Mouse (Mus musculus): ENCODE measurements around the gene Nfkbia.

Nfkbia gene

DNA sequence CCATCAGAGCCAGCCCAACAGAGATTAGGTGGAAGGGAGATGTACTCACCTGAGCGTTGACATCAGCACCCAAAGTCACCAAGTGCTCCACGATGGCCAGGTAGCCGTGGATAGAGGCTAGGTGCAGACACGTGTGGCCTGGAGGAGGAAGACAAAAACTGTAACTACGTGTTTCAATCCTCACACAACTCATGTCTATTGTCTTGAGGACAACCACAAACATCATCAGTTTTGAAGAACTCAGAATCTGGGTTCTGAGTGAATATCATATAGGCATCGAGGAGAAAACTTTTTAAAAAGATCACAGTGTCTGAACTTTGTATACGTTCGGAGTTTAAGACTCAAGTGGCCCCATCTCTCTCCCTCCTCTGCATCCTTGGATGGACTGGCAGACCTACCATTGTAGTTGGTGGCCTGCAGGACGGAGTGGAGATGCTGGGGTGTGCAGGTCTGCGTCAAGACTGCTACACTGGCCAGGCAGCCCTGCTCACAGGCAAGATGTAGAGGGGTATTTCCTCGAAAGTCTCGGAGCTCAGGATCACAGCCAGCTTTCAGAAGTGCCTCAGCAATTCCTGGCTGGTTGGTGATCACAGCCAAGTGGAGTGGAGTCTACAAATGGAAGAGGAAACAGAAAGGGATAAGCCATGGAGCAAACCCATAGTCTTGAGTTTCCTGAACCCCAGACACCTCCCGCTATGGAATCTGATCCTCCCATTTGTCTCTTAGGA is 1.6 kb downstream of the Nfkbia start:
- no peak for DNase-seq (ENCODE audit: low spot score in 2 of 2)

DNA sequence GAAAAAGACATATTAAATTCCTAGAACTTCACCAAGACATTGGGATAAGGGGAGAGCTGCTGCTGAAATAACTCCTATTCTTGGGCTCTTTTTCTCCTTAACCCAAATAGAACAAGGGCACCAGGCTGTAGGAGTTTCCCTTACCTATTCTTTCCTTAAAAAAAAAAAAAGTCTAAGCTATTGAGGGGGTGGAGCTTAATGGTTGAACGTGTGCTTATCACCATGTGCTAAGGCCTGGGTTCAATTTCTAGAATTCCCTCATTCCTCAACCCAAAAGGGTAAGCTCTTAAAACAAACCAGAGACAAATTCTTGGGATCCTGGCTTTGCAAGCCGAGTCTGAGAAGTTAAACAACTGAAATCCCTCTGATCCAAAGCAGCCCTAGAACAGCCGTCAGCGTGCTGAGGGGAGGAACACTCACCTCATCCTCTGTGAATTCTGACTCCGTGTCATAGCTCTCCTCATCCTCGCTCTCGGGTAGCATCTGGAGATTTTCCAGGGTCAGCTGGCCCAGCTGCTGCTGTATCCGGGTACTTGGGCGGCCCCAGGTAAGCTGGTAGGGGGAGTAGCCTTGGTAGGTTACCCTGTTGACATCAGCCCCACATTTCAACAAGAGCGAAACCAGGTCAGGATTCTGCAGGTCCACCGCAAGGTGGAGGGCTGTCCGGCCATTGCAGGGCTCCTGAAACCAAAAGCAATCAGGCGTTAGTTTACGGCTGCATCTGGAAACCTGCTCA is 2.3 kb downstream of the Nfkbia start:
- DNase-seq (ENCODE audit: low spot score in 2 of 2) = no peak

DNA sequence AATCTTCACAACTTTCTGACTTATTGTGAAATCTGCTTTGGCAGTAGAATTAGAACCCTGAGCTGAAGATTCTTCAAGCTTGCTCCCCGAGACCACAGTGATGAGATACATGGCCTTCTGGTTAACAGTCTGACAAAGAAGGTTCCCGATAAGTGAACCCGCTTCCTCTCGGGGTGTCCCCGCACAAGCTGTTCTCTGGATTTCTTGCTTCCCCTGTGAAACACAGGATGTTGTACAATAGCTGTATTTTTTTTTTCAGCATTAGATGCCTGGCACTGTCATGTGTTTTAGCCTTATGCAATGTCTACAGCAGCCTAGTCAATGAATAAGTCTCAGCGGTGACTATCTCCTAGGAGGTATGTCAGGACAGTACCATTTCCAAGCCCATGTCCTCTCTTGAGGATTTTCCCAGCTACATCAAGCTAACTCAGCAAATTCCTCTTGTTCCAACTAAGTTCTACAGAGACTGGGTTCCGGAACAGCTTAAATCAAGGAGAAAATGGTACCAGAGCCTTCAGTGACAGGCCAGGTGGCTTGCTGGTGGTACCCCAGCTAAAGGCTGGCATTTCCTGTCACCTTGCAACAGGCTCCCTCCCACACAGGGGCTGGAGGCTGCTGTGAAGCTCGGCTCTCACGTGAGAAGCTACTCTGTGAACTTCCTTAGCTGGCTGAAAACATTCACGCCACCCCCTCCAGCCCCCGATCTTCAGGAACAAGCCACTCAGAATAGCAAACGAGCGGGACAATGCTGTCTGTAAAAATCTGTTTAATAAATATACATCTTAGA is 3.6 kb downstream of the Nfkbia start:
- no peak for DNase-seq (ENCODE audit: low spot score in 2 of 2)

DNA sequence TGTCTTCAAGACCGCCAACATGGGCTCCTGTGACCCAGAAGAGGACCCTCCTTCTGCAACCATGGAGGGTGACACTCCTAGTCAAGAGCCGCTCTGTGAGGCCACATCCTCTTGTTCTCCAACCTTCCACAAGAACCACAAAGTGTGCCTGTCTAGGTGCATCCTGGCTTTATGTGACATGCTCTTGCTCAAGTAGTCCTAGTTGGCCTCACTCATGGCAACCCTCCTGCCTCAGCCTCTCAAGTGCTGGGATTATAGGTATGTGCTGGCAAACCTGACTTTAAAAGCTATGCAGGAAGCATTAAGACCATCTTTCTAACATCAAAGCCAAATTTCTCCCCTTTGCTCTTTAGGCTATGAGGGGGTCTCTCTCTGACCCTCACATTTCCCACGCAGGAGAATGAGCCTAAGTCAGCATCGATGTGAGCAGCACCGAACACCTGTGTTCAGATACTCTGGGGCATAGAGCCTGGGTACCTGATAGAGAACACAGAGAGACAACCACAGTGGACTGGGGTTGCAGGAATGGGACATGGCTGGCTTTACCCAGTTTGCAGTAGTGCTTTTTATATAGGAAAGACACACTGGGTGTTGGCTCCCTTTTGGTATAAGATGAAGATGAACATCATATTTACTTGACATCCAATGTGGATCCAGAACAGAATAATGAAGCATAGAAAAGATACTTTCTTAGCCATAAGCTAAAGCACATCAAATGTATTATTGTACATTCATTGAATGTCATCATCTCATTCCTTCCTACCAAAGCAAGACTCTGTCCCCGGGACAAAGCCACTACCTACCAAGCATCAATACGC is 4.4 kb downstream of the Nfkbia start:
- DNase-seq (ENCODE audit: low spot score in 2 of 2) = no peak

DNA sequence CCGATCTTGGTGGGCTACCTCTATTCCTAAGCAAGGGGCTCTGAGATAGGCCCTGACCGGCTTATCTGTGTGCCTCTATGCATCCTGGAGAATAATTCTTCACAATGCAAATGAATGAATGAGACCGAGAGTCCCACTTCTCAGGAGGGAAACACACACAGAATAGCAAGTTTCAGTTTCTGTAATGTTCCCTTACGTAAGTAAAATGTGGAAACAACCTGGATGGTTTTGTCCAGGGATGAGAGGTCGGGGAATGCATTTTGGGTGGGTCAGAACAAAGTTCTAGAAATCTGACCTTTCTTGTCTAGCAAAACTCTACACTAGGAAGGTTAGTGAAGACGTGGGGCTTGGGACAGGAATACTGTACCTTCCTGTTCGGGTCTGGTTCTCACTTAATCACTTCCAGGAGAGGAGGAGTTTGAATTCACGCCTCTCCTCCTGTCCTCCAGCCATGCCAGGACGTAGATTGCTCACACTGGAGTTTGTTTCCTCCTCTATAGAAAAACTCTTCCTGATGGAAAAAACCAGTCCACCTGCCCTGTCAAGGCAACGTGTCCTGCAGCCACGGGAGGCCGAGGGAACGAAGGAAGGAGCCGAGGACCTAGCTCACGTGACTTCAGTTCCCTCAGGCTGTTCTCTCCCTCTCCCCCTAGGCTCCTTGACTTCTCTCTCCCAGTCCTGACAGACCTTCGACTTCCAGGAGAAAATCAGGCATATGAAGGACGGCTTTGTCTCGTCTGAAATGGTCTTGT is 5.3 kb downstream of the Nfkbia start:
- DNase-seq (ENCODE audit: low spot score in 2 of 2) = no peak

DNA sequence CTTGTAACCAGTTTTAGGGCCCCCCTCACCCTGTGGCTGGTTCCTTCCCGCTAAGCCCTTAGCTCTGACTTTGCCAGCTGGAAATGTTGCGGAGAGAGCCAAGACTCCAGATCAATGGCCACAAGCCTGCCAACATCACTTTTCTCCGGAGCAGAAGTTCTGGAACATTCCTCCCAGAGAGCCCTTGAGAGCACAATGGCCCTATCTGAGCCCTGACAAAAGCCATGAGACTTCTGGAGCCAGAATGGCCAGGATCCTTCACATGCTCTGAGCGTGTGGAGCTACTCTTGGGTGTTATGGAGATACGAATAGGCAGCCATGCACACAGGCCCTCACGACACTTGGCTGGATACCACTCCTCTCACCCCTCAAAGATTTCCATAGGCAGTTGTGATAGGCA is 7.6 kb downstream of the Nfkbia start:
- DNase-seq (ENCODE audit: low spot score in 2 of 2) = no peak

DNA sequence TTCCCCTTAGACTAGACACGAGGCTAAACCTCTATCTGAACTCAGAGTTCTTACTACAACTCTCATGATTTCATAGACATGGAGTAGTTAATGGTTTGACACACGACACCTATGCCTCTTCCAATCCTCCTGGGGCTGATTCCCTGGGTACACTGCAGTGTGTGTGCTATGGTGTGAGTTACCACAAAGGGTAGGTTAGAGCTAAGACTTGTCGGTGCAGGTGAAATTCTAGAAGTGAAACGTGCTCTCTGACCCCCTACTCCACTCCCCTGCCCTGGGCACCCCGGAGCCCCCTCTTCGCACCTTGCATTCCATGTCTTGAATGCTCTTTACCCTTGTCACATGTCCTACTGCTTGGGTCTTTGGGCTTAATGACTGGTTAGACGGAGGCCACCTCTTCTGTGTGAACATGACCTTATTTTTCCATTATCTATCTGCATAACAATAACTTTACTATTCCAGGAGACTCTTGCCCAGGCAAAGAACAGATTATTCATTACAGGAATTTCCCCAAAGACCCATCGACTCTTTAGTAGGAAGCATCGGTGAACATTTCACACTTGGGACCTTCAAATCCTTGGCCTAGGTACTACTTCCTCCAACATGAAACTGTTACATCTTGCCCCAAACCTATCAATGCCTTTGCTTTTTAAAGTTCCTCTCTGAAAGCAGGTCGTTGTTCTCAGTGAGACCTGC is 8.2 kb downstream of the Nfkbia start:
- no peak for DNase-seq (ENCODE audit: low spot score in 2 of 2)

DNA sequence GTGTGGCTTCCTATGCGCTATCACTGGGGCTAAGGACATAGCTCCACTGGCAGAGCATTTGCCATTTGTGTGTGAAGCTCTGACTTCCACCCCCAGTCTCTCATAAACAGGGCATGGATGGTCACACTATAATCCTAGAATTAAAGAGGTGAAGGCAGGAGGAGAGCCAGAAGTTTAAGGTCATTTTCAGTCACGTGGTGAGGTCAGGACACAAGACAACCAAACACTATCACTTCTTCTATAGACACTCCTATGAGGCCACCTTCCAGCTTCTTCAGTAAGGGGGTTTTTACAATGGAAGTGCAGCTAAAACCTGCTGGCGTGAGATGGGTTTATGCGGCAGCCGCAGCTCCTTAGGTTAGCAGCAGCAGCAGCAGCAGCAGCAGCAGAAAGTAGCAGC is 8.9 kb downstream of the Nfkbia start:
- no peak for DNase-seq (ENCODE audit: low spot score in 2 of 2)

DNA sequence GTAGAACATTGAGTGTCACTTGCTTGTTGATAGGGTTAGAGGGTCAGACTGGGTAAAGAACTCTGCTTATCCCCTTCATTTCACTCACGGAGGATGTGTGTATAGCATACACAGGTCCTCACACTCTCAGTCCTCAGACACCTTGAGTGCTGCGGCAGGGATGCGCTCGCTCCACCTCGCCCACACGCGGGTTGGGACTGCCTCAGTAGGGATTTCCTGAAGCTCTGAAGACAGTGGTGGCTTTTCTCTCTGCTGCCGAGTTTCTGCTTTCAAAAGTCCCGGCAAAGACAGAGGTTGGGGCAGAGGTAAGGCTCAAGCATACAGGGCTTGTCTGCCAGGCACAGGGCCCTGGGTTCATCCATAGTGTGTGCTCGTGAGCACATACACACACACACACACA is 9.7 kb downstream of the Nfkbia start:
- DNase-seq (ENCODE audit: low spot score in 2 of 2) = no peak

DNA sequence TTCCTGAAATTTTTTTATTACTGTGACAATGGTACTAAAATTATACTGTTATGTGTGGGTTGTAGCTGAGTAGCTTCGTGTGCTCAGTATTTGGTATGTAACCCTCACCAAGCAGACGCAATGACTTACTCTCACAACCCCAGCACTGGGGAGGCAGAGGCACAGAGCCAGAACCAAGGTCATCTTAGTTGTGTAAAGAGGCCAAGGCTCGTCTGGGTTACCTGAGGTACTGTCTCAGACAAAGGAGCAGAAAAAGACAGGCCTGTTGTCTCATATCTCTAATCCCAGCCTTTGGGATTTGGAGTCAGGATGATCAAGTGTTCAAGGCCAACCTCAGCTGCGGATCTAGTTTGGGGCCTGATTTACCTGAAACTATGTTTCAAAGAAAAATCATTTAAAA is 10.7 kb downstream of the Nfkbia start:
- no peak for DNase-seq (ENCODE audit: low spot score in 2 of 2)

DNA sequence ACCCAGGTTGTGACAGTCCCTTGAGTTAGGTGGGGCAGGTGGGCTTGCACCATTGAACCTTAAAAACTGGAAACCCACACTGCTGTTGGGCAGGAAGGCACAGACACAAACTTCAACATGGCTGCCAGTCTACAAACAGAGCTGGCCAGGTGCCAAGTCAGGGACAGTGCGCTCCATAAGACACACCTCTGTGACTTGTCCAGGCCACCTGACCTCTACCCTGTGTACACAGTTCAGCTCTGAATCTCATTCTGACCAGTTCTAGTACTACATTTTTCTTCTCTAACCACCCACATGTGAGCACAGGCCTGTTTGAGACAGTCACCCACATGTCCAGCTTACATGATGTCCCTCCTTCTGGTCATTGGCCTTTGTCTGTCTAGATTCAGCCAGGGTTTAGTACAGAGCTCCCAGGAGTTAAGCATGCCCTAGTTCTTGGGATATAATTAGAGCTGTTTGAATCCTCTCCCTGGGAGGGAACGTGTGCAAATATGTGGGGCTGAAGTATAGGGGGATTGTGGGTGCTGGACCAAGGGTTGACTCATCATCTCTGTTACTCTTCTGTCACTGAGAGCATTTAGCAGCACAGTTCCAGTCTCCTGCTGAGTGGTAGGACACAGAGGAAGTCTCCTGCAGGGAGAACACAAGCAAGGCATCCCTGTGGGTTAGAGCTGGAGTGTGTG is 11.8 kb downstream of the Nfkbia start:
- DNase-seq (ENCODE audit: low spot score in 2 of 2) = no peak

DNA sequence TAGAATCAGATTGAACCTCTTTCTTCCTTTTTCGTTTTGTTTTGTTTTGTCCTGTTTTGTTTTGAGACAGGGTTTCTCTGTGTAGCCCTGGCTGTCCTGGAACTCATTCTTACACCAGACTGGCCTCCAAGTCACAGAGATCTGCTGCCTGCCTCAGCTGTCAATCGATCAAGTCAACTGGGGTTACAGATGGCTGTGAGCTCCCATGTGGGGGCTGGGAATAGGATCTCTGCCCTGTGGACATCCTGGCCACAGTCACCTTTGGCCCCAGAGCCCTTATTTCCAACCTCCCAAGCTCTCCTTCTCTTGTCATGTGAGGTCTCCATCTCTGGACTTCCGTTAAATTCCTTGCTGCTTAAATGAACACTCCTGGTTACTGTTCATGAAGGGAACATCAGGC is 13.5 kb downstream of the Nfkbia start:
- DNase-seq (ENCODE audit: low spot score in 2 of 2) = no peak

DNA sequence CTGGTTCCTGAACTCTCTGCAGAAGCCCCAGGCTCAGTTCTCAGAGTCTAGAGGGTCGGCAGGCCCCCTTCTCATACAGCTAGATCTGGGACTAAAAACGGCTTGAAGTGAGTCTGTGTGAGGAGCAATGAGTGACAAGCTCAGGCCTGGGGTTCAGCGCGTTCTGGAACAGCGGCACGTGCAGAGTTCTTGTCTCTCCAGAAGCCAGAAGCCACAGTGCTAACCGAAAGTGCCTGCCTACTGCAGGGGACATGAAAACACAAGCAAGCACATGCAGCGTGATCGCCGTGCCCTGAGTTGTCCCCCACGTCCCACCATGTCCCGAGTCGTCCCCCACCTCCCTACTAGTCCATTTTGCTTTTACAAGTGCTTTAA is 18.3 kb downstream of the Nfkbia start:
- no peak for DNase-seq (ENCODE audit: low spot score in 2 of 2)

DNA sequence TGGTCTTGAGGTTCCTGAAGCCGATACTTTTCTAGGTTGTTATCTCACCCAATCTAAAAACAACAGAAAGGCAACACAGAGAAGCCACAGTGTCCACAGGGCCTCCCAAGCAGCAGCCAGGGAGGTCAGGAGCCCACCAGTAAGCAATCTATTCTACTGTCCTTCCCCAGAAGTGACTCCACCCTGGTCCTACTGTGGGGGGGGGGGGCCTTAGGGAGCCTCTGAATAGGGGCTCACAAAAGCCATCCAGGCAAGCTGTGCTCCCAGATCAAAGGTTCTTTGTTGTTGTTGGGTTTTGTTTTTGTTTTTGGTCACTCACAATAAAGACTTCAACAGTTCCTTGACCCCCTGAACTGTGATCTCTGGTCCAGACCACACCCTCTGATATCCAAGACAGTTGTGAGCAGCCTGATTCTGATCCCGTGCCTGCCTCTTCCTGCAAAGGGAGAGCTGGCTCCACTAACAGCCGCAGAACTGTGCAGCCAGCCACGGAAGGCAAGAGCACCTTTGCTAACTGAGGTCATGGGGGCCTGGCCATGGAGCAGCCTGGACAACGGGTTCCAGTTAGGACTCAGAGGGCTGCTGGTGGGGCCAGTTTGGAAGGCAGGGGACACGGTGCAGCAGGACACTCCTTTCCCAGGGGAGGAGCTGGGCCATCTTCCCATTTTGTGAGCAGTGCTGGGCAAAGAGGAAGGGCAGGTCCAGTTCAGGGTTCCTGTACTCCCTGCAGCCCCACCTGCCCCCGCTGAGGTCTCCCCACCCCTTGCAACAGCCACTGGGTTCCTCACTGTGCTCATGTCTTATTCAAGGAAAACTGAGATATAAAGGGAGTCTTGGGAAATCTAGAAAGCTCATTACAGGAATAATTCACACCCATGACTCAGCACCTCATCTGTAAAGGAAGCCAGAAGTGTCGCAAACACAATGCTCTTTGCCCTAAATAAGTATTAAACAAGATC is 18.9 kb downstream of the Nfkbia start:
- peak; percentile 48 to 74 for DNase-seq (ENCODE audit: low spot score in 2 of 2)

DNA sequence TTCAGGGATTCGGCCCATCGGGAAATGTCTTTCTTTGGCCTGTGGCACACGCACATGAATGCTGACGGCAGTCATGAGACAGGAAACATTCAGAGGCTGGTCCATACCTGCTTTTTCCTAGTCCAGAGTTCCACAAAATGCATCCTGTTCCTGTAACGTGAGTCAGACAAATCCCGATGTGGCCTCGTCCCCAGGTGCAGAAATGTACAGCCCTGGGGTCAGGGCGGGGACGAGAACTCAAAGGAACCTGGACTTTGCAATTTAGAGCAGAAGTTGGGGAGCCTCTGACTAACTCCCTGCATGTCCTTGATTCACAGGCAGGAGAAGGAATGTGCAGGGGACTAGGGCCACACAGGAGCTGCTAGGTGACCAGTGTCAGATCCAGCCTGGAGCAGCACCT is 21.1 kb downstream of the Nfkbia start:
- no peak for DNase-seq (ENCODE audit: low spot score in 2 of 2)

DNA sequence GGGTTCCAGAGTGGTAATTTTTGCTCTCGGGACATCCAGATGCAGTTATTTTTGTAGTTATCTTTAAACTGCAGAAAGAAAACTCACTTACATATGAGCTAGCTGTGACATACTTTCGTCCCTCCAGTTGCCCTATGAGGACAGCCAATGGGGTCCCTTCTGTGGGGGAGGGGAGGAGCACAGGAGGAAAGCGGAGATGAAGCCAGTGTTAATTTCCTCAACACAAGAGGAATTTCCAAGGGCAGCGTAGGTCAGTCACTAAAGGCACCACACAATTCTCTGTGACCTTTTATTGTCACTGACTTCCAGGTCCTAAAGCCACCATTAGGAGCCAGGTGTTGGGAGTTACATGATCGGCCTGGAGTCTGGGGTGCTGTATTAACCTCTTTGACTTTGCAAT is 22.0 kb downstream of the Nfkbia start:
- no peak for DNase-seq (ENCODE audit: low spot score in 2 of 2)

DNA sequence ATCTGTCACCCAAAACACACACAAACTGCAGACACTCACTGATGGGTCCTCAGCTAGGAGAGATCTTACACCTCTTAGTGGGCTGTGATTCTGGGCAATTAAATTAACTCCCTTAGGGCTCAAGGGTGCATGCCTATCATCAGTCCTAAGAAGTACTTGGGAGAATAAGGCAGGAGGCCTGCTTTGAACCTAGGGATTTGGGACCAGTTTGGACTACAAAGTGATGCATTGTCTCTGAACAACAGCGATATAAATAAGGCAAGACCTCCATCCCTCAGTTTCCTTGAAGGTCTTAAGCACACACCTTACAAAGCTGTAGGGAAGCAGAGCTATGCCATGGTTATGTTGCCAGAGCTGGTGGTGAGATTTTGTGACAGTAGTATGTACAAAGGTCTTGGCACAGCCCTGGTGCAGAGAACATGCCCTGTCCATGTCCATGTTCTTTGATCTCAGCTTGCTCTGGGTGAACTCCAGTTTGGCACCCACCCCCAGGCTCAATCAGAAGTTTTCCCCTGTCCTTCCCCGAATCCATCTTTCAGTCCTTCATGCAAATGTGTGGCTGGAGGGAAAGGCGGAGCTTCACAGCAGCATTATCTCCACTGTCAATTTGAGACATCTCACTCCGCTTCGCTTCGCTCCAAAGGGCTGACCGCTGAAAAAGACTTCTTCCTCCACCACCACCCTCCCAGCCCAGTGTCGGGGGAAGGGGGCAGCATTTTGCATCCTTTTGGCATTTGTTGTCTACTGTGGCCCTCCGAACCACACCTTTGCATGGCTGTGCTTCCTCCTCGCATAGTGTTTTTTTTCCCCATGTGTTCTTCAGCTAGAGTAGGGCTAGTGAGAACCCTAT is 24.9 kb downstream of the Nfkbia start:
- no peak for DNase-seq (ENCODE audit: low spot score in 2 of 2)

DNA sequence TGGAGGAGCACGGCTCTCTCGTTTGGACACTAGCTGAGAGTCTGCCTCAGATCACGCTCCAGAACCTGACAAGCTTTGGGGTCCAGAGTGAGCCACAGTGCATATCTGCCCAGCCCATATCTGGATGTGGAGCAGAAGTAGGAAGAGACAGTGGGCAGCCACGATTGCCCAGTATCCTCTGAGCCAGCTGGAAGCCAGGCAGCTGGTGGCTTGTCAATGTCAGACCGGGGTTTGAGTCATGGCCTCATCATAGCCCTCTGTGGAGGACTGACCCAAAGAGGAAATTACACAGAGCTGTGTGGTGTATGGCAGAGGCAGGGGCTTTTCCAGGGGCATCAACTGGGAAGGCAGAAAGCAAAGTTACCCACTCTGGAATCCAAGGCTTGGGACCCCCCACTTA is 25.6 kb downstream of the Nfkbia start:
- no peak for DNase-seq (ENCODE audit: low spot score in 2 of 2)

Measured in urinary bladder, adult 18-20 months (tissue).